In the genomic region with DNA sequence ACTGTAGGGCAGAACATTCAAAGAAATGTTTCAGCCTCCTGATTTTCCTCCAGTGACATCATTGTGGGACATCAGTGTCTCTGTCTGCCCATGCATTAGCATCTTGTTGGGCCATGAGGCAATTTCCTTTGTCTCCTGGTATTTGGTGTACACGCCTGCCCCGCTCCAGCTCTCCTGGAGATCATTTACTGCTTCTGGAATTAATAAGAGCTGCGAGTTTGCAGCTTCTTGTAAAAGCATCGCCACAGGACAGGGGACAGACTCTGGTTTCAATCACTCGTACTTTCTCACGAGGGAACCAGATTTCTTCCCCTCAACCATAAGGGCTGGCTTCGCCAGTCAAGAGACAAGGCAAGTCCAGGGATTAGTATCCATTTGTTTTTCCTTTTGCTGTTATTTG, we compare ENCODE assay signal across 34 mouse cellular contexts. TPM values are rescaled to one million over a fixed set of nuclear protein-coding genes. Genes with fewer than 3 reads are reported as not detected.
DNase-seq lines count a peak whose midpoint lies in the region; ATAC-seq lines count a peak whose summit lies in the region.
"Had no signal": no experiment of that assay in that cellular context is flagged by ENCODE, and none has a peak within 500 bp of the region (broad histone marks: within the 10 kb centered on the region; RNA-seq: fewer than 3 reads in every experiment).

No protein-coding gene starts in this region.

- H3K27me3 ChIP-seq in embryonic facial prominence, embryonic 13.5 days, result peaks cover 14% of the 10 kb centered on the region
- 0 out of 2 replicates have a peak, but pooled peaks cover 9% of the 10 kb centered on the region for H3K27me3 ChIP-seq in limb, embryonic 10.5 days (ENCODE audit: low read depth, poor library complexity, severe bottlenecking)
- H3K27me3 ChIP-seq in limb, embryonic 15.5 days, result no peaks in the 10 kb centered on the region
- 0 out of 2 replicates have a peak, but pooled peaks cover 18% of the 10 kb centered on the region for H3K27me3 ChIP-seq in heart, embryonic 12.5 days (replicated peaks)
- H3K27me3 ChIP-seq: intestine, embryonic 15.5 days had no signal

- peak overlapping the region; percentile 30; the same call in 1 of the 2 replicates for H3K27ac ChIP-seq in embryonic facial prominence, embryonic 13.5 days
- H3K27ac ChIP-seq in limb, embryonic 10.5 days, result peak overlapping the region; percentile 71
- H3K27ac ChIP-seq in limb, embryonic 15.5 days, result peak overlapping the region; percentile 54
- no peak overlapping the region for H3K27ac ChIP-seq in heart, embryonic 12.5 days (ENCODE audit: poor library complexity, severe bottlenecking)
- H3K27ac ChIP-seq: forebrain, embryonic 10.5 days; heart, adult 2 months; hindbrain, embryonic 12.5 days; hindbrain, postnatal 0 days; intestine, embryonic 15.5 days; layer of hippocampus, adult 2 months; liver, embryonic 12.5 days; midbrain, embryonic 12.5 days; neural tube, embryonic 12.5 days; stomach, postnatal 0 days had no signal

- H3K4me3 ChIP-seq in embryonic facial prominence, embryonic 13.5 days, result no peak overlapping the region
- H3K4me3 ChIP-seq in limb, embryonic 10.5 days, result no peak overlapping the region
- no peak overlapping the region for H3K4me3 ChIP-seq in limb, embryonic 15.5 days
- H3K4me3 ChIP-seq in heart, embryonic 12.5 days, result no peak overlapping the region
- H3K4me3 ChIP-seq: forebrain, embryonic 10.5 days; heart, adult 2 months; hindbrain, embryonic 12.5 days; intestine, embryonic 15.5 days; layer of hippocampus, adult 2 months; liver, embryonic 12.5 days; midbrain, embryonic 12.5 days; myocyte; neural tube, embryonic 12.5 days had no signal

- H3K4me1 ChIP-seq in embryonic facial prominence, embryonic 13.5 days, result peaks cover 34% of the 10 kb centered on the region
- H3K4me1 ChIP-seq in limb, embryonic 10.5 days, result peaks cover 24% of the 10 kb centered on the region
- H3K4me1 ChIP-seq in limb, embryonic 15.5 days, result peaks cover 29% of the 10 kb centered on the region
- peaks cover 15% of the 10 kb centered on the region; the same call in 1 of the 2 replicates for H3K4me1 ChIP-seq in heart, embryonic 12.5 days (replicated peaks)
- H3K4me1 ChIP-seq: intestine, embryonic 15.5 days; liver, embryonic 12.5 days had no signal

- H3K9me3 ChIP-seq in embryonic facial prominence, embryonic 13.5 days, result no peaks in the 10 kb centered on the region
- no peaks in the 10 kb centered on the region for H3K9me3 ChIP-seq in limb, embryonic 10.5 days (replicated peaks)
- no peaks in the 10 kb centered on the region for H3K9me3 ChIP-seq in limb, embryonic 15.5 days
- no peaks in the 10 kb centered on the region for H3K9me3 ChIP-seq in heart, embryonic 12.5 days (replicated peaks)
- H3K9me3 ChIP-seq: forebrain, embryonic 10.5 days; hindbrain, embryonic 12.5 days; intestine, embryonic 15.5 days; liver, embryonic 12.5 days; midbrain, embryonic 12.5 days; neural tube, embryonic 12.5 days had no signal

- no peak overlapping the region for H3K9ac ChIP-seq in embryonic facial prominence, embryonic 13.5 days
- H3K9ac ChIP-seq in limb, embryonic 15.5 days, result no peak overlapping the region
- no peak overlapping the region for H3K9ac ChIP-seq in heart, embryonic 12.5 days
- H3K9ac ChIP-seq: forebrain, postnatal 0 days; hindbrain, embryonic 12.5 days; intestine, embryonic 15.5 days; liver, embryonic 12.5 days; liver, postnatal 0 days; midbrain, embryonic 12.5 days; neural tube, embryonic 12.5 days had no signal

- no peak overlapping the region for H3K4me2 ChIP-seq in embryonic facial prominence, embryonic 13.5 days
- H3K4me2 ChIP-seq in limb, embryonic 15.5 days, result no peak overlapping the region
- no peak overlapping the region for H3K4me2 ChIP-seq in heart, embryonic 12.5 days
- H3K4me2 ChIP-seq: hindbrain, embryonic 12.5 days; intestine, embryonic 15.5 days; liver, embryonic 12.5 days; midbrain, embryonic 12.5 days; neural tube, embryonic 12.5 days had no signal

- intact Hi-C loops in heart, postnatal 25 days (cut with DNase I), result no loop called here

- DNase-seq in embryo, embryonic 10.5 days (ENCODE audit: low spot score), result peak; percentile 23
- DNase-seq in limb, embryonic 10.5 days (ENCODE audit: low spot score), result peak; percentile 41
- DNase-seq in heart, postnatal 25 days (ENCODE audit: low spot score), result no peak
- DNase-seq: adrenal gland, postnatal 14 days; cerebellum, adult 11-12 months; cerebellum, postnatal 10 days; forebrain, postnatal 0 days; gastrocnemius, postnatal 14 days; heart, adult 2 months; heart, postnatal 36 days; kidney, adult 2 months; kidney, postnatal 36 days; liver, postnatal 0 days; lung, postnatal 36 days; right cerebral cortex, postnatal 4 days; thymus, adult 18-20 months; thymus, postnatal 36 days had no signal

- no peaks in the 10 kb centered on the region for H3K36me3 ChIP-seq in embryonic facial prominence, embryonic 13.5 days
- no peaks in the 10 kb centered on the region for H3K36me3 ChIP-seq in limb, embryonic 10.5 days
- no peaks in the 10 kb centered on the region for H3K36me3 ChIP-seq in limb, embryonic 15.5 days
- H3K36me3 ChIP-seq in heart, embryonic 12.5 days, result no peaks in the 10 kb centered on the region
- H3K36me3 ChIP-seq: forebrain, embryonic 10.5 days; hindbrain, embryonic 12.5 days; intestine, embryonic 15.5 days; liver, embryonic 12.5 days; midbrain, embryonic 12.5 days; neural tube, embryonic 12.5 days had no signal

- no peak for ATAC-seq in embryonic facial prominence, embryonic 13.5 days (ENCODE audit: insufficient number of reproducible peaks, insufficient read depth, low FRiP score, low TSS enrichment, low read depth)
- no peak for ATAC-seq in limb, embryonic 15.5 days (ENCODE audit: insufficient number of reproducible peaks, low FRiP score, low TSS enrichment, low read depth)
- ATAC-seq in heart, embryonic 12.5 days (ENCODE audit: insufficient number of reproducible peaks, low FRiP score), result no peak
- ATAC-seq in granulocyte monocyte progenitor cell, adult 5-6 weeks (replicated peaks; ENCODE audit: poor library complexity, severe bottlenecking), result no peak
- ATAC-seq: forebrain, postnatal 0 days; hindbrain, postnatal 0 days; intestine, embryonic 15.5 days; liver, embryonic 12.5 days; liver, postnatal 0 days had no signal

- WGBS in embryonic facial prominence, embryonic 13.5 days, result 24% methylated on average over 7 of the region's 7 CpGs
- WGBS in limb, embryonic 10.5 days, result 35% methylated on average over 7 of the region's 7 CpGs
- WGBS in limb, embryonic 15.5 days, result 34% methylated on average over 7 of the region's 7 CpGs
- 50% methylated on average over 7 of the region's 7 CpGs for WGBS in heart, embryonic 12.5 days

RNA-seq across cellular contexts. Expression of a gene that starts 3.6 kb away (rescaled TPM):
- polyA plus RNA-seq in embryonic facial prominence, embryonic 13.5 days (2015; fragmentation: Nextera tagmentation; extraction: Ambion mirVana), result 19.3 and 22.1 TPM in 2 replicates
- polyA plus RNA-seq in limb, embryonic 10.5 days (2016; fragmentation: Nextera tagmentation; extraction: Ambion mirVana), result 6.3 and 11.9 TPM in 2 replicates
- 27.2 and 28.9 TPM in 2 replicates for polyA plus RNA-seq in limb, embryonic 15.5 days (2015; fragmentation: Nextera tagmentation; extraction: Ambion mirVana)
- total RNA-seq in heart, postnatal 25 days (2021), result 1 to 10 TPM; 1.9 to 2.9 TPM
- polyA plus RNA-seq in heart, embryonic 12.5 days (2016; fragmentation: Nextera tagmentation; extraction: Ambion mirVana), result 4.2 and 5.4 TPM in 2 replicates
- total RNA-seq in granulocyte monocyte progenitor cell, adult 5-6 weeks (2014; fragmentation: Nextera tagmentation), result not detected in 2 replicates
- total RNA-seq in granulocyte monocyte progenitor cell, adult 5-6 weeks (2017), result not detected in 2 replicates
- total RNA-seq: common myeloid progenitor, adult 5-6 weeks; megakaryocyte, adult 5-6 weeks; MEL had no signal
